In the genomic region with DNA sequence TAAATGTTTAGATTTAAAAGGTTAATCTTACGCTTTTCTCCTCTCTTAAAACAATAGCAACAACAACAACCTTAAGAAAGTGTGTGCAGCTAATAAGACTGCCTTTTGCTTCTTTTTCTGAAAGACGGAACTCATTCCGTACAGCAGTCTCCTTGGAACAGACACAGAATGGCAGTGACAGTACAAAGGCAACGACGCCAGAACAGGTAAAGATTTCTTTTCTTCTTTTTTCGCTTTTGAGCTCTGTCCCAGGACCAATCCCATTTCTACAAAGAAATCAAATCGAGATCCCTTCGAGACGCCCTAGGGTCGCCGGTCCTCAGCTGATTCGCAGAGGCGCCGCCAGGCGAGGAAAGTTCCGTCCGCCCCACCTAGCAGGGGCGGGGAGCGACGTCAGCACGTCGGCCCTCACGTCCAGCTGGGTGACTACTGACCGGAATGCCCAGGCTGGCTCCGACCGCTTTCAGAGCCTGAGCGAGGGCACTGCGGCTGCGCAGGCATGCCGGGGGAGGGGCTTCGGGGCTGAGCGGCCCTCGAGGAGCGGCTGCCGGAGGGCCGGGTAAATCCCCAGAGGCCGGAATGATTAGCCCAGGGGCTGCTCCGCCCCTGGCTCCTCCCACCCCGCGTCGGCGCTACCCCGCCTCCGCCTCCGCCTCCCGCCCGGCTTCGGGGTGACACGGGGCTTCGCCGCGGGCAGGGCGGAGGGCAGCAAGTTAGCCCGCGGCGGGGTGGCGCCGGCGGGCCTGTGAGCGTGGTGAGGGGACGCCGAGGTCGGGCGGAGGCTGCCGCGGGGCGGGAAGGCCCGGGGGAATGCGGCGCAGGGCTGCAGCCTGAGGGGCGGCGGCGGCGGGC, we compare ENCODE assay signal across 8 mouse cellular contexts. TPM values are rescaled to one million over a fixed set of nuclear protein-coding genes. Genes with fewer than 3 reads are reported as not detected.
DNase-seq lines count a peak whose midpoint lies in the region; ATAC-seq and TF ChIP-seq lines count a peak whose summit lies in the region.

Gene Nbeal1, plus strand, starts transcription at position 668 of the 852 bp plus-strand sequence.

- no peaks in the 10 kb centered on the region for H3K9me3 ChIP-seq in ES-E14 (ENCODE audit: control insufficient read depth, insufficient read depth, low read depth, low read length)
- H3K9me3 ChIP-seq in forebrain, embryonic 15.5 days, result no peaks in the 10 kb centered on the region

- in situ Hi-C loops in ES-E14 (cut with MboI; ENCODE audit: low sequenced_read_pairs in 2 of 2, unreplicated experiment in 2 of 2), result no loop called here

- peak within 1 kb of the TSS; percentile 89 for H3K4me3 ChIP-seq in ES-E14 (ENCODE audit: insufficient read depth in 1 of 2, low read depth in 1 of 2, low read length in 2 of 2, poor library complexity in 1 of 2, severe bottlenecking in 1 of 2)
- H3K4me3 ChIP-seq in forebrain, embryonic 15.5 days, result peak within 1 kb of the TSS; percentile 78
- peak within 1 kb of the TSS; percentile 98 for H3K4me3 ChIP-seq in lung, adult 2 months (replicated peaks; ENCODE audit: extremely low read depth, low read depth, low read length)

- no peak for TF ChIP-seq CTCF in lung, adult 2 months (IDR thresholded peaks at IDR 0.05; ENCODE audit: insufficient read depth, low read length)

- ATAC-seq in forebrain, embryonic 15.5 days (replicated peaks), result peak; percentile 99
- peak; percentile 94 for ATAC-seq in neutrophil, adult 5-6 weeks (ENCODE audit: extremely low read depth, insufficient number of reproducible peaks, low FRiP score, poor library complexity, severe bottlenecking)

- no peaks in the 10 kb centered on the region for H3K36me3 ChIP-seq in ES-E14 (ENCODE audit: control insufficient read depth, insufficient read depth, low read length, poor library complexity, severe bottlenecking)
- H3K36me3 ChIP-seq in forebrain, embryonic 15.5 days, result no peaks in the 10 kb centered on the region

- H3K4me1 ChIP-seq in ES-E14 (ENCODE audit: control insufficient read depth in 2 of 2, insufficient read depth in 2 of 2, low read length in 2 of 2, poor library complexity in 1 of 2), result no peaks in the 10 kb centered on the region
- peaks cover 16% of the 10 kb centered on the region for H3K4me1 ChIP-seq in forebrain, embryonic 15.5 days
- peaks cover 6% of the 10 kb centered on the region for H3K4me1 ChIP-seq in lung, adult 2 months (ENCODE audit: control insufficient read depth, insufficient read depth, low read length)

- TF ChIP-seq POLR2A in lung, adult 2 months (IDR thresholded peaks at IDR 0.05; ENCODE audit: borderline replicate concordance, extremely low read depth, low read depth, low read length), result peak; percentile 94; the same call in 1 of the 2 replicates

- intact Hi-C loops in heart, postnatal 25 days (cut with DNase I), result no loop called here

- no peaks in the 10 kb centered on the region for H3K27me3 ChIP-seq in forebrain, embryonic 15.5 days

- DNase-seq in ES-E14 (ENCODE audit: low read depth, low spot score), result peak; percentile 90
- DNase-seq in cerebellum, adult 11-12 months, result peak; percentile 99
- peak; percentile 99 for DNase-seq in heart, postnatal 25 days (ENCODE audit: low spot score)
- peak; percentile 98 for DNase-seq in layer of hippocampus, adult 18-20 months (ENCODE audit: low spot score in 2 of 2)
- peak; percentile 98 for DNase-seq in lung, adult 2 months
- peak; percentile 93 to 94 for DNase-seq in thymus, adult 18-20 months

- H3K9ac ChIP-seq in ES-E14 (ENCODE audit: insufficient read depth, low read depth, low read length, poor library complexity, severe bottlenecking), result peak within 1 kb of the TSS; percentile 91
- H3K9ac ChIP-seq in forebrain, embryonic 15.5 days (replicated peaks), result peak within 1 kb of the TSS; percentile 77

- peak within 1 kb of the TSS; percentile 56 for H3K4me2 ChIP-seq in forebrain, embryonic 15.5 days (replicated peaks)

- under 1% methylated on average over 70 of the region's 74 CpGs for WGBS in forebrain, embryonic 15.5 days
- WGBS in lung, adult 2 months, result under 1% methylated on average over 73 of the region's 74 CpGs

- peak within 1 kb of the TSS; percentile 78 for H3K27ac ChIP-seq in ES-E14 (ENCODE audit: insufficient read depth, low read depth, low read length, poor library complexity, severe bottlenecking)
- H3K27ac ChIP-seq in forebrain, embryonic 15.5 days (replicated peaks), result peak within 1 kb of the TSS; percentile 86

TF ChIP-seq in ES-E14, 5 proteins besides CTCF, POLR2A, EP300 and RAD21:
- no peak for TF ChIP-seq CHD2 (IDR thresholded peaks at IDR 0.05; ENCODE audit: low read depth, low read length)
- peak; percentile 38; the same call in 1 of the 2 replicates for TF ChIP-seq MAFK (IDR thresholded peaks at IDR 0.05; ENCODE audit: insufficient read depth, low read depth, low read length)

RNA-seq across cellular contexts. Expression of gene Nbeal1, which starts in this region (rescaled TPM):
- total RNA-seq in ES-E14 (2012; rRNA removed), result 14.9 and 21.0 TPM in 2 replicates
- 7.7 and 8.2 TPM in 2 replicates for polyA plus RNA-seq in forebrain, embryonic 15.5 days (2015; fragmentation: Nextera tagmentation; extraction: Ambion mirVana)
- 10 to 100 TPM; 46.8 to 53.2 TPM for total RNA-seq in heart, postnatal 25 days (2021)
- 10 to 100 TPM; 20.1 to 21.2 TPM for total RNA-seq in layer of hippocampus, adult 18-20 months (2021)
- polyA plus RNA-seq in lung, adult 2 months (2012; rRNA removed), result 3.2 and 6.2 TPM in 2 replicates
- total RNA-seq in neutrophil, adult 5-6 weeks (2017), result 33.4 and 34.4 TPM in 2 replicates

Comparison
In these comparisons a context has a peak if more than half of its experiments do, and no peak if none do; other contexts are left out.
1. Peak in every context shown above with its lines: DNase-seq, ATAC-seq, H3K4me3 ChIP-seq and H3K27ac ChIP-seq.